Mouse (Mus musculus) lung, postnatal 4 days (tissue): ENCODE measurements around the gene Oprm1.
A peak's percentile ranks its signal among the peaks of the same experiment; 100 is the strongest.
"Not testable (repeated sequence)": the region's sequence is repeated elsewhere in the genome, so short reads cannot be mapped to it uniquely, and the experiment has no call there.

ENCODE experiments used
- DNase-seq, 2 experiments: peaks; one replicate each; pipeline ENCODE4 v3.0.0; 2021

The Oprm1 gene

DNA sequence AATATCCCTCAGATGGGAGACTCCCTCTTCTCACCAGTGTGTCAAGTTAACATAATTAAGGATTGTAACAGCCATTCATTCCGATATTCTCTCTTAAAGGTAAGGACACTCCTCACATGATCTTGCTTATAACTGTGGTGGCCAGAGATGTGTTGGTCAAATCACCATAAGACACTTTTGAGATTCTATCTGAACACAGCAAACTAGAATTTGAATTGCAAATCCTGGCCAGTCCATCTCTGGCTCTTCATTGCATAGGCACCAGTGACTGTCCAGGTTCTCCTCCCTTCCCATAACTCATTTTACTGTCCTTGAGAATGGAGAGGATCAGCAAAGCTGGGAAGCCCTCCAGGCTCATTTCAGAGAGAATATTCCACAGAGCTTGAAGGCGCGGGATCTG lies at the start of gene Oprm1:
TSS of gene Oprm1 (plus strand) at position 301 of the 400 bp plus-strand sequence.
- DNase-seq: no peak

DNA sequence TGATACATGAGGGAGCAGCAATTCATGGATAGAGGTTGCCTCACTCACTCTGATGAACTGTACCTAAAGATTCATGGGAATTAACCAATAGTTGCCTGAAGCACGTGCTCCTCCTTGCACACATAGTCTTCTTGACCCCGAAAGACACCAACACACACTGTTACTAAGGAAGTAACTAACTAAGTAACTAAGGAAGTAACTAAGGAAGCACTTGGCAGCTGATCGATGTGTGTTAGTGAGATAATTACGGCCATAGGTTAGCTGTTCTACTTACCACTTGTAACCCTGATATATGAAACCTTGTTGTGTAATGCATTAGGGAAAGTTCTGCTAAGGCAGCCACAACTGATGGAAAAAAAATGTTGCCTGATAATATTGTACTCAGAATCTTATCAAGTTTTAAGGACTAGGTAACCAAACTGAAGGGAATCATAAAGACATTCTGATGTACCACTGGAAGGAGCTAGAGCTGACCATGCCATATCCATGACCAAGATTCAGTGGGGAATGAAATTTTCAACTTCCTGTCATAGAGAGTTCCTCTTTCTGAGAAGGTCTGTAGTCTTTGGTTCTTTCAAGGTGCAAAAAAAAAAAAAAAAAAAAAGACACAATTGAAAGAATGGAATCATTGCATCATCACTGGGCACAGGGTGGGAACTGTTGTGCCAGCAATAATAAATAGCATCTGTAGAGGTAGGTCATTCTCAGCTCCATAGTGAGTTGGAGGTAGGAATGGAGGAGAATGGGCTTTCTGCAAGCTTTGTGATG lies 40.9 kb upstream of the Oprm1 start:
- DNase-seq: no peak

DNA sequence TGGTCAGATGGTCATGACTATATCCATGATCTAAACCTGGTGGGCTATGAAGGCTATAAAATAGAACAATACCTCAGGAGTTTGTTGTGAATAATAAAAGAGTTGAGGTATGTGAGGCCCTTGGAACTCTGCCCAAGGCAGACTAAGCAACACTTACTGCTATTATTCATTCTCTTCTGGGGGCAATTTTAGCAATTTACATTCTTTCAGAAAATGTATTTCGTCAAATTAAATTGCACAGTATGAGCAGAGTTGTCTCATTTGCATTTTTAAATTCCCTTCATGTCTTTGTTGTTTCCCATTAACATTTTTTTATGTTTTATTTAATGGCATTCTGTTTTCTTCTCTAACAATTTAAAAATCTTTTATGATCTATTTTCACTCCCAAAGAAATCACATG lies 34.5 kb upstream of the Oprm1 start:
- DNase-seq: no peak

DNA sequence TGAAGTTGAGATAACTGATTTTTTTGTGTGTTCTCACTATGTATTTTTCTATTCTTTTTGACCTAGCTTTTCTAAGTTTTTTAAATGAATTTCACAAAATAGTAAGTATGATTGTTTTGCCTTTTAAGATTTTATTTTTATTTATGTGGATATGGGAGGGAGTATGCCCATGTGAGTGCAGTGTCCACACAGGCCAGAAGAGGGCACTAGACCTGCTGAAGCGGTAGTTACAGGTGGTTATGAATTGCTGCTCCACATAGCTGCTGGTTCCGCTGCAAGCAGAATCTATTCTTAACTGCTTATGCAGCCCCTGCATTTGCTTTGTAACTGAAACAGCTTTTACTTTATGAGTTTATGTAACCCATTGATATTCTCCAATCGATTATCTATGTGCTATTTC lies 29.8 kb upstream of the Oprm1 start:
- DNase-seq: no peak

- no peak for DNase-seq
These were observed 4.9 kb upstream of the Oprm1 start for GRCm38 (mm10) chr10:6753375-6753774.

GRCm38 (mm10) chr10:6761287-6761811 lies 3.0 kb downstream of the Oprm1 start, which contains the start of gene Gm10945:
Gene Gm10945 (minus strand): TSS chr10:6761761.
- peak; percentile 46 to 76 for DNase-seq

GRCm38 (mm10) chr10:6788517-6789237 lies 30.4 kb downstream of the Oprm1 start:
- peak; percentile 29 to 38 for DNase-seq

DNA sequence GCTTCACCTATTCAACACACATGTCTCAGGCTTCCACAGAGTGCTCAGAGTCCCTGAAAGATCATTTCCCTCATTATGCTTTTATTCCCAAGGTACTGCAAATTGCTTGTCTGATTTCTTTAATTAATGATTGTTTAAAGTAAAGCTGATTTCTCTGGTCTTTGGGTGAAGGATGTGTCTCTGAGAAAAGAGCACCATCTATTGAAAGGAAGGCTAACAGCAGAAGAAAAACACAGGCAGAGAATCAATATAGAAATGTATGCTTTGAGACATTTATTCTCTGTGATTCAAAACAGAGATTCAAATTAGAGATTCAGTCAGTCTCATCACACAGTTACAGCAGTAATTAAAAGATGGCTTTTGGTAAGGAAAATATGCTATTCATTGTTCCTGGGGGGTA lies 31.9 kb downstream of the Oprm1 start:
- no peak for DNase-seq

- no peak for DNase-seq
These were observed 62.3 kb downstream of the Oprm1 start for GRCm38 (mm10) chr10:6820626-6821025.

DNA sequence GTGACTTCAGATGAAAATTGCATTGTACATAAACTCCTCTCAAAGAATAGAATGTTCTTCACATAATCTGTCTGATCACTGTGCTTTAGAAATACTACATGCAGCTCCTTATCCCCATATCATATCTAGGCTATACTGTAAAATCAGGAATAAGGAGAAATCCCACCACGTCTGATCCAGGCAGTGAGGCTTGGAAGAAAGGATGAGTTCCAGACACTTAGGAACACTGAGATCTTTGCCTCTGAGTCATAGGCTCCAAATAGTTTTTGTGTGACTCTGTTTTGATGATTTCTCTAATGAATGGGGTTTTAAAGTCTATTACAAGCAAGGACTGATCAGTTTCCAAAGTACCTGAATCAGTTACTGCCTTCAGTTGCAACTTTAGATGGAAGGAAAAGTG lies 83.9 kb downstream of the Oprm1 start:
- no peak for DNase-seq

DNA sequence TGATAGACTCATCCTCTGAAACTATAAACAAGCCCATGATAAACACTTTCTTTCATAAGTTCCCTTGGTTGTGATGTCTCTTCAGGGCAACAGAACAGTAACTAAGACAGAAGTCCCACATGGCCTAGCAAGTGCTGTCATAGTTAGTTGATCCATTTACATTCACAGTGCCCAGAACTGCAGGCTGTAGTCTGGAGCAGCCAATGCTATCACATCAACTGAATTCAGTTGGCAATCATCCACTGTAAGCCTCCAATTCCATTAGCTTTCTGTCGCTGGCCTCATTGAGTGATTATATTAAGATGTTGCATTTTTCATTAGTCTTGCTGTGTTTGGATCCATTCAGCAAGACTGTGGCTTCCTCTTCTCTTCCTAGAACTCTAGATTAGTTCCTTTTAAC lies 88.0 kb downstream of the Oprm1 start:
- no peak for DNase-seq

DNA sequence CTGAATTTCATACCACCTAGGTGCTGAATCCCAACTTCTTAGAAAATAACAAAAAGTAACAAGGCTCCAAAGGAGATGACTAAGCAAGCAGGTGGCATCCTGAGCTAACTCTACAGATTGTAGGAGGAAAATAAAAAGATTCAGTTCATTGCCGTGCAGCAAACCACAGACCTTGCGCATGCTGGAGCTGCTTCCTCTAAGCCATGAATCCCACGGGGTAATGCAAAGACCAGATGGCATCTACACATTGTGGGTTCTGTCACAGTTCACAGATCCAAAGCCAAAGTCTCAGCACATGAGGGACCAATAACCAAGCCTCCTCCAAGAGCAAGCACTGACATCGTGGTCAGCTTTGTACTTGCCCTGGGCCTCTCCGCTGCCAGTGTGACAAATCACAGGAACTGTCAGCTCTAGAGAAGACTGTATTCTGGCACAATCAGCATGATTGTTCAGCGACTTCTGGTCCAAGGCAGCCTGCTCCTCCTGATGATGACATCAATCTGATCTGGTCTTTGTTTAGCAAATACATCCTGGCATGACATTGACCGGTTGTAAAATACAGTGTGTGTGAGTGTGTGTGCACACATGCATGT lies 90.0 kb downstream of the Oprm1 start:
- DNase-seq: no peak

DNA sequence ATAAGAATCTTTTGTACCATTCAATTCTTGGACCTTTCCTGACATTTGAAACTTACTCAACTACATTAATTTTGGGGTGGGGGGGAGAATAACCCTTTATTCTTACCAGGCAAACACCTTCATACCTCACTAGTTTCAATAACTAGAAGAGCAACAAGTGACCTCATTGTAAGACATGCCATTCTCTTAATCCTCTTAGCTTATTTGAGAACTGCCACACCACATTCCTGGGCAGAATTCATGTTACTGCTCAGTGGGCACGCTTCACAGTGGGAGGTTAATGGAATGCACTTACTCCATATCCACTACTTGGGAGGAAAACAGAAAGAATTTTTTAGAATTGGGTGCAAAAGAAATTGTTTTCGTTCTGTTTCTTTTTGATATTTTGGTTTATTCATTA lies 90.5 kb downstream of the Oprm1 start:
- DNase-seq: no peak

DNA sequence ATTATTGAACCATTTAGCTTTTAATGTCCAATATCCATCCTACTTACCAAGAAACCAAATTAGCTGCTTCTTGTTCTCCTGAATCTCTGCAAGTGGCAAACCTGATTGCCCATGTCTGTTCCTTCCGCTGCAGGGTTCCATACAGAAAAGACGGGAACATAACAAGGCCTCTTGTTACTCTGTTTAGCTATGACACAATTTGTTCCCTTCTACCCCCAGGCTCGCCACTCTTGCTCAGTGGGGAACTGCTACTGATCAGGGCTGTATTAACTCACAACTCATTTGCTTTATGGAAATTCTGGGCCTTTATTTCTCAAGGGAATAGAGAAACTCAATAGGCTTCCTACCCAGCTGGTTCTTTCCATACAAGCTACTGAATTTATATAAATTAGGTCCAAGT lies 97.5 kb downstream of the Oprm1 start:
- DNase-seq: no peak

DNA sequence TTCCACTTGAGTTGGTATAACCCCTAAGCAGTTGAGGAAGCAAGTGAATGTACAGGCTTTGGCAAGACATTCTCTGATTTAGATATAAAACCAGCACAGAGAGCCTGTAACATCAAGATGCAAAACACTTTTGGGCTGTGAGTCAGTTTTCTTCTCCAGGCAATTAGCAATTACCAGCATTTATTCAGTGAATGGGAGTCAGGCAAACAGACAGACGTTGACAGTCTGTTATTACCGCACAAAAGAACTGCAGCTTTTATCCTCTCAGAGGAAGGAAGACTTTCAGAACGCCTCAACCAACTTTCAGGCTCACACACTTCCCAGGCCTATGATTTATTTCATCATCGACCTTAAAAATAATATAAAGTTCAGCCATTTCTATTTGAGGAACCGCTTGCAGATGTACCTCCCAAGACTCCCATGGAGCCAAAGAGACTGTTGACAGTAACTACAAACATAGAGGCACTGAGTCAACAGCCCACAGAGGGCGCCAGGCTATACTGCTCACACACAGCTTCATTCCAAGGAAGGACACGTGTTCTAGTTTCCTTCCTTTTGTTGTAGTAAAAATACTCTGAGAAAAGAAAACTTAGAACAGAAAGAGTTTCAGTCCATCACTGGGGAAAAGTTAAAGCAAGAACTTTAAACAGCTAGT lies 113.2 kb downstream of the Oprm1 start:
- no peak for DNase-seq

GRCm38 (mm10) chr10:6873917-6874316 lies 115.6 kb downstream of the Oprm1 start:
- DNase-seq: no peak

- DNase-seq: no peak
These were observed 120.1 kb downstream of the Oprm1 start for GRCm38 (mm10) chr10:6878276-6878881.

DNA sequence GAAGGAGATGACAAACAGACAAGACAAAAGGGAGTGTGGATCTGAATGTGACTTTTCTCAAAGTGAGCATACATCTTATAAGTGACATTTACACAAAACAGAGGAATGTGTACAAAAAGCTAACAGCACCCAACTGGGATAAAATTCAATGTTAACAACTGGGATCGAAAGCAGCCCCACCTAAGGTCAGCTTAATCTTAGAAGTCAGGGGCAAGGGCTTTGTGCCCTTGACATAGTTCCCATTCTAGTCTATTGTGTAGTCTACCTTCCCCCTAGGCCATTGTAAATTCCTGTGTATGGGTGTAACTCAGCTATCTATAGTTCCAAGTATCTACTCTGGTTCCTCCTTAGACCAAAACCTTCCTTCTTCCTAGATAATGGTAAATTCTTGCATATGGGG lies 123.7 kb downstream of the Oprm1 start:
- not testable (repeated sequence) for DNase-seq

DNA sequence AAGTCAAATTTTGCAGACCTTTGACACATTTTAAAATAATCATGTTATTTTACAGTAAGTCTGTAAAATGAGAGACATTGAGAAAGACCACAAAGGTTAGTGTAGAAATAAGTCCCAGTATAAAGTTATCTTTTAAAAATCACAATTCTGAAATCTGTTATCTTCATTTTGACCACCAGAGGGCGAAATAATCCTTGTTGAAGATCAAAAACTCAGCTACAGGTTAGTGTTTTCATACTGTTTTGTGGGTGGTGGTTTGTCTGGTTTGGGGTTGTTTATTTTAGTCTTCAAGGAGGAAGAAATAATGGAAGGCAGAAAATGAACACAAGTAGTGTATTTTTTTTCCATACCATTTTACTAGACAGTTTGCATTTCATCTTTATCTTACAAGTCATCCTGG lies 127.2 kb downstream of the Oprm1 start:
- DNase-seq: no peak

- no peak for DNase-seq
These were observed 131.4 kb downstream of the Oprm1 start for GRCm38 (mm10) chr10:6889640-6890245.

GRCm38 (mm10) chr10:6890348-6891009 lies 132.2 kb downstream of the Oprm1 start:
- no peak for DNase-seq

- no peak for DNase-seq
These were observed 137.5 kb downstream of the Oprm1 start for GRCm38 (mm10) chr10:6895796-6896195.
